Mouse (Mus musculus) c-Kit-positive CD71-positive TER-119-positive erythroid progenitor cells, embryonic 14.5 days (primary cell): ENCODE results near the gene Pigv.

ENCODE experiments used
- DNase-seq: peaks from one replicate; pipeline ENCODE4 v3.0.0-alpha.2; 2013; ENCODE audit warnings: low spot score

Pigv gene

DNA sequence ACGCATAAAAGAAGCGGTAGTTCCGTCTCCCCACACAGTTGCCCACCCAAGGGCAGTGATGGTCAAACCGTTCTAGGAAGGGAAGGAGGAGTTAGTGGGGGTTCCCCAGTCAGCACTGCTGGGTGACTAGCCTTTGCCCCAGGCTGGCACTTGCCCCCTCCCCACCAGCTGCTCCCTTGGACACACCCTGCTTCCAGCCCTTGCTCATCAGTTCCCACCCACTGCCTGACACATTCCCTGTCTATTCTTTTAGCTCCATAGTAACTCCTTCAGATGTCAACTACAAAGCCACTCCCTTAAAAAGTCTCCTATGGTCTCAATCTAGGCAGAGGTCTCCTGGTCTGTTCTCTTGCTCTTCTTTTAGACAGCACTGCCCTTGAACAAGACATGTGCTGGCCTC lies 58.6 kb downstream of the Pigv start:
- DNase-seq = no peak

DNA sequence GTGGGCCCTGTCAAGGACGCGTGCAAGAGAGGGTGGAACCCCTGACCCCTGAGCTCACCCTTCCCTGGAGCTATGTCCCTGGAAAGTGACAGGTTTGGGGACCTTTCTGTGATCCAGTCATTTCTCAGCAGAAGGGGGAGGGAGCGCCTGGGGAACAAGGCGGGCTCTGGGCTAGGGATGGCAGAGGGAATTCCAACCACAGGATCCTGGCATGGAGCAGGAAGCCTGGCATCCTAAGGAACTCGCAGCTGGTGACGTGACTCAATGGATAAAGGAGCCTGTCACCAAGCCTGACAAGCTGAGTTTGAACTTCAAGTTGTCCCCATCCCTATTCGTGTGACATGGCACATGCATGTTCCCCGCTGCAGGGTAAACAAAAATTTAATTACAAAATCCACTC lies 59.4 kb downstream of the Pigv start:
- DNase-seq = no peak

DNA sequence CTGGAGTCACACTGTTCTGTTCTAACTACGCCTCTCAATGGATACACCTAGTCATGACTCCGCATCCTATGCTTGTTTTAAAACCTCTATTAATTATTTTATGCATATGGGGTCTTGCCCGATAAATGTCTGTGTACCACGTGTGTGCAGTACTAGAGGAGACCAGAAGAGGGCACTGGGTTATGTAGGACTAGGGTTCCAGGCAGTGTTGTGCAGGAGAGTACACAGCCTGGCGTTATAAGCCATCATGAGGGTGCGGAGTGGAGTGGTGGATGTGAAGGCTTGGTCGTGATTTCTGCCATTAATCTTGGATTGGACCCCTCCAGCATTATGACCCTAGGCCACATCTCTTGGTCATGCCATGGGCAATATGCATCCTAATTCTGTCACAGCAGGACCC lies 60.0 kb downstream of the Pigv start:
- DNase-seq = no peak

DNA sequence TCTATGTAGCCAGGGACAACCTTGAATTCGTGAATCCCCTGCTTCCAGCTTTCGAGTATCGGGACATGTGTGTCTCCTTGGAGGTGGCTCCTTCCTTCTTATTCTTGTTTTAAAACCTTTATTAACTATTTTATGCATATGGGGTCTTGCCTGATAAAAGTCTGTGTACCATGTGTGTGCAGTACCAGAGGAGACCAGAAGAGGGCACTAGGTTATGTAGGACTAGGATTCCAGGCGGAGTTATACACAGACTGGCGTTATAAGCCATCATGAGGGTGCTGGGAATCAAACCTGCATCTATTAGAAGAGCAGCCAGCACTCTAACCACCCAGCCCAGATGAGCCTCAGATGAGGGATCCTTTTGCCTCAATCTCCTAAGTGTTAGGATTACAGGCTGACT lies 60.6 kb downstream of the Pigv start:
- DNase-seq = no peak
